Mouse (Mus musculus) G1E (cell line): ENCODE results near the gene Prr19. TPM values are rescaled to one million over a fixed set of nuclear protein-coding genes. Genes with fewer than 3 reads are reported as not detected.
"Not testable (repeated sequence)": the region's sequence is repeated elsewhere in the genome, so short reads cannot be mapped to it uniquely, and the experiment has no call there.

Experiments
- ATAC-seq: 2 replicates; pipeline ENCODE4 v1.8.0; 2016; ENCODE audit warnings: mild to moderate bottlenecking; ENCODE audit not compliant: insufficient number of reproducible peaks, poor library complexity, low FRiP score, severe bottlenecking; ENCODE audit errors: extremely low read depth
- DNase-seq: peaks from one replicate; pipeline ENCODE4 v3.0.0; 2012; ENCODE audit warnings: low spot score
- H3K27me3 ChIP-seq: 2 replicates; pipeline ENCODE4 v1.6.1; 2012; ENCODE audit warnings: mild to moderate bottlenecking, low read length, inconsistent platforms; ENCODE audit not compliant: insufficient read depth
- H3K36me3 ChIP-seq: replicated peaks from 2 replicates; pipeline ENCODE3; 2012; ENCODE audit warnings: mild to moderate bottlenecking, inconsistent platforms
- H3K4me1 ChIP-seq: 2 replicates; pipeline ENCODE4 v1.6.1; 2012; ENCODE audit warnings: low read depth, low read length, inconsistent platforms, mixed read lengths; ENCODE audit not compliant: insufficient read depth
- H3K4me3 ChIP-seq: 2 replicates; pipeline ENCODE4 v1.5.1; 2012; ENCODE audit warnings: low read depth, mild to moderate bottlenecking, inconsistent platforms, low read length, moderate library complexity, mixed read lengths
- H3K9me3 ChIP-seq: replicated peaks from 2 replicates; pipeline ENCODE4 v1.6.1; 2012; ENCODE audit warnings: inconsistent platforms
- CTCF ChIP-seq: IDR thresholded peaks from 2 replicates; pipeline ENCODE4 v1.5.1; 2012; ENCODE audit warnings: low read depth, low read length, inconsistent platforms, mixed read lengths
- GATA1 ChIP-seq: IDR thresholded peaks from 2 replicates; pipeline ENCODE4 v1.6.1; 2012; ENCODE audit warnings: borderline replicate concordance, low read length, inconsistent platforms, mixed read lengths
- GATA2 ChIP-seq: IDR thresholded peaks from 2 replicates; pipeline ENCODE4 v1.6.1; 2012; ENCODE audit warnings: low read depth, low read length, inconsistent platforms, borderline replicate concordance
- POLR2AphosphoS5 ChIP-seq: IDR thresholded peaks from 2 replicates; pipeline ENCODE4 v1.6.1; 2012; ENCODE audit warnings: low read depth, low read length, inconsistent platforms; ENCODE audit not compliant: insufficient replicate concordance
- TAL1 ChIP-seq: conservative IDR thresholded peaks from 2 replicates; pipeline ENCODE4 v1.6.1; 2012; ENCODE audit warnings: low read depth, low read length, inconsistent platforms, mixed read lengths
- polyA plus RNA-seq: library from polyadenylated mRNA; stranded (reverse); fragments of >175 nt; gene quantifications from 2 replicates; pipeline ENCODE4 v1.2.3, GENCODE M21; 2012
- total RNA-seq, 2 experiments: library from RNA; stranded (forward) in 1 of 2; stranded (reverse) in 1 of 2; fragments of 200-1000 nt in 1 of 2; fragments of >200 nt in 1 of 2; fragmentation: Nextera tagmentation in 1 of 2; gene quantifications; 2 replicates each; pipeline ENCODE4 v1.2.3; 2014 to 2017

Prr19 gene
- total and polyA plus RNA-seq, 3 experiments = 0.07 TPM; not detected in 2

DNA sequence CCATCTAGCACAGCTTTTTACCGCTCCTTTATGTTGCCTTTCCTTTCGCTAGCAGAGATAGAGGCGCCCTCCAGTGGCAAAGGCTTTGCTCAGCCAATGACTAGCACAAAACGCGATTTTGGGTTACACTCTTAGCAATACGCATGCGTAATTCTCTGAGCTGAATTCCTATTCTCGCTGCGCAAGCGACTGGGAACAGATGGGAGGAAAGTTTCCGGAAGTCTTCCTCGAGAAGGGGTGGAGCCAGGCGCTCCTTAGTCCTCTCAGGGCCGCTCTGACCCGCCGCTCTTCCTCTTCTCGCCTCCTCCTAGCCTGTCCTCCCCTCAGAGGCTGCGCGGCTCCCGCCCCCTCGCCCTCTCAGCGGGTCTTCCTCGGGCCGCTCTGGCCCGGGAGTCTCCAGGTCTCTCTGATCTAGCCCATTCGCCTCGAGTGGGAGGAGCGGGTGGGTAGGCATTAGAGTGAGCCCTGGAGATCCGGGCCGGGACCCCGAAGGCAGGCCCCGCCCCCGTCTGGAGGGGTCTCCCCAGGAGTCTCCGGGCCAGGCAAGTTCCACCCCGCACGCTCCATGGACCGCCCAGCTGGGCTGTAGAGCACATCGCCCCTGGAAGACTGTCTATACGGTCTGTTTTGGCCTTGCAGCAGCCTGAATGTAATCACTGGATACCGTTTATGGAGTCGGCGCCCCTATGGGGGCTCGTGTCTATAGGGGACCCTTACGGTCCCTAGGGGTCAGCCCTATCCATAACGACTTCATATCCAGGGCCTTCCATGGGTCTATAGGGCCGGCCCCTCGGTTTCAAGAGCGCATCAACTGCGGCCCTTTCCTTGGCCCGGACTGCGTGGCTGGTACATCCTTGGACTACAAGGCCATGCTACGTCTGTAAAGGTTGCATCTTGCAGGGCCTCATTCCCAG lies 15.6 kb downstream of the Prr19 start, which contains the start of gene Megf8:
Gene Megf8 (plus strand): TSS at position 633 of the 914 bp plus-strand sequence.
- peak; percentile 93 for ATAC-seq

GRCm38 (mm10) chr7:25317446-25317999 lies 16.3 kb downstream of the Prr19 start:
- TF ChIP-seq CTCF (no peak), GATA1 (no peak), POLR2AphosphoS5 (no peak), TAL1 (no peak), GATA2 (no peak)
- Histone ChIP-seq H3K27me3 (peaks cover 32% of the 10 kb centered on the region), H3K36me3 (peaks cover 18% of the 10 kb centered on the region), H3K4me1 (peaks cover 33% of the 10 kb centered on the region), H3K9me3 (no peaks in the 10 kb centered on the region), H3K4me3 (peak overlapping the region; percentile 73)
- DNase-seq = peak; percentile 33
- ATAC-seq = no peak

More for the DNA sequence above, 15.6 kb downstream of the Prr19 start, which contains the start of gene Megf8:
- Histone ChIP-seq H3K36me3 (peaks cover 16% of the 10 kb centered on the region), H3K4me1 (peaks cover 31% of the 10 kb centered on the region), H3K9me3 (no peaks in the 10 kb centered on the region), H3K4me3 (peak within 1 kb of the TSS; percentile 73), H3K27me3 (peaks cover 35% of the 10 kb centered on the region)
- DNase-seq = peak; percentile 93
- no peak for TF ChIP-seq GATA2
- no peak for TF ChIP-seq POLR2AphosphoS5
- TF ChIP-seq CTCF = peak; percentile 63; the same call in 1 of the 2 replicates
- no peak for TF ChIP-seq TAL1
- TF ChIP-seq GATA1 = no peak

- no peak for ATAC-seq
- no peak for DNase-seq
Measured at GRCm38 (mm10) chr7:25322058-25322484, 20.9 kb downstream of the Prr19 start.

DNA sequence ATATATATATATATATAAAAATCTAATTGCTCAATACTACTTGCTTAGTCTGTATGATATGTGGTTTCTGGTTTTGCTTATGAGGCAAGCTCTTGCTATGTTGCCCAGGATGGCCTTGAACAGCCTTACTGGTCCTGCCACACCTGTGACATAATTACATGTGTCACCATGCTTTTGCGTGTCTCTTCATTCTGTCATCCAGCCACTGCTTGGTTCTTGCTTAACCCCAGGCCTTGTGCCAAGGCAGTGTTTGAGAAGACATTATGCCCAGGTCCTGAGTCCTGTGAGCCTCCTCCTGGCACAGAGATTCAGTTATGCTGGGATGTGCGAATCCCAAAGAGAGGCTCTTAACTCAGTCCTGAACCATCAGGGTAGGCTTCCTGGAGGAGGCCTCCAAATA lies 22.0 kb downstream of the Prr19 start:
- H3K9me3 ChIP-seq = no peaks in the 10 kb centered on the region
- H3K36me3 ChIP-seq = peaks cover 52% of the 10 kb centered on the region
- ATAC-seq (no peak), DNase-seq (no peak)
- TF ChIP-seq POLR2AphosphoS5 = no peak
- no peak for TF ChIP-seq CTCF
- TF ChIP-seq TAL1 = no peak
- no peak for TF ChIP-seq GATA2
- TF ChIP-seq GATA1 = no peak
- no peak overlapping the region for H3K4me3 ChIP-seq
- no peaks in the 10 kb centered on the region for H3K27me3 ChIP-seq
- peaks cover 10% of the 10 kb centered on the region for H3K4me1 ChIP-seq

More at GRCm38 (mm10) chr7:25322058-25322484, 20.9 kb downstream of the Prr19 start:
- Histone ChIP-seq H3K4me1 (peaks cover 17% of the 10 kb centered on the region), H3K4me3 (no peak overlapping the region), H3K36me3 (peaks cover 41% of the 10 kb centered on the region), H3K27me3 (no peaks in the 10 kb centered on the region), H3K9me3 (no peaks in the 10 kb centered on the region)
- TF ChIP-seq GATA2 (no peak), TAL1 (no peak), GATA1 (no peak), CTCF (no peak), POLR2AphosphoS5 (no peak)

DNA sequence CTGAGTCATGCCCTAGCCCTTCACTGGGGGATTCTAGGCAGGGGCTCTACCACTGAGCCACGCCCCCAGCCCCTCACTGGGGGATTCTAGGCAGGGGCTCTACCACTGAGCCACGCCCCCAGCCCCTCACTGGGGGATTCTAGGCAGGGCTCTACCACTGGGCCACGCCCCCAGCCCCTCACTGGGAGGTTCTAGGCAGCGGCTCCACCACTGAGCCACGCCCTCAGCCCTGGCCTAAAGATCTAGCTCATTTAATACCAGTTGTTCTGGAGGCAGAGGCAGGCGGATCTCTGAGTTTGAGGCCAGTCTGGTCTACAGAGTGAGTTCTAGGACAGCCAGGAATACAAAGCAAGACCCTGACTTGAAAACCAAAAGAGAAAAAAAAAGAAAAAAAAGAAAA lies 24.2 kb downstream of the Prr19 start:
- not testable (repeated sequence) for ATAC-seq, H3K4me1 ChIP-seq, DNase-seq, H3K4me3 ChIP-seq, H3K9me3 ChIP-seq, H3K27me3 ChIP-seq
- H3K36me3 ChIP-seq = peaks cover 61% of the 10 kb centered on the region

- no peak overlapping the region for H3K4me3 ChIP-seq
- DNase-seq (no peak), ATAC-seq (no peak)
- H3K36me3 ChIP-seq = peaks cover 67% of the 10 kb centered on the region
- TF ChIP-seq POLR2AphosphoS5 (no peak), CTCF (no peak), GATA2 (no peak), GATA1 (no peak), TAL1 (no peak)
- no peaks in the 10 kb centered on the region for H3K27me3 ChIP-seq
- peaks cover 7% of the 10 kb centered on the region for H3K4me1 ChIP-seq
- no peaks in the 10 kb centered on the region for H3K9me3 ChIP-seq
Measured at GRCm38 (mm10) chr7:25326233-25326632, 25.0 kb downstream of the Prr19 start.
